Mouse (Mus musculus) right cerebral cortex, adult 18-20 months (tissue): Measurements from ENCODE around the gene Lrrc41.

ENCODE experiments used
- DNase-seq: peaks from one replicate; pipeline ENCODE4 v3.0.0; 2022; ENCODE audit warnings: mixed read lengths

Gene Lrrc41

GRCm38 (mm10) chr4:116077240-116078095, 2.4 kb downstream of the Lrrc41 start:
- no peak for DNase-seq

- peak; percentile 38 for DNase-seq
These were observed 13.6 kb downstream of the Lrrc41 start for GRCm38 (mm10) chr4:116088510-116089249.

- no peak for DNase-seq
These were observed 21.2 kb downstream of the Lrrc41 start for GRCm38 (mm10) chr4:116096291-116096690.

- DNase-seq = no peak
These were observed 22.1 kb downstream of the Lrrc41 start for GRCm38 (mm10) chr4:116097211-116097610.

- DNase-seq = no peak
These were observed 25.9 kb downstream of the Lrrc41 start for GRCm38 (mm10) chr4:116100959-116101358.

GRCm38 (mm10) chr4:116105278-116105677, 30.2 kb downstream of the Lrrc41 start:
- DNase-seq = no peak

GRCm38 (mm10) chr4:116110695-116111094, 35.6 kb downstream of the Lrrc41 start:
- no peak for DNase-seq

GRCm38 (mm10) chr4:116111486-116111885, 36.4 kb downstream of the Lrrc41 start:
- DNase-seq = no peak

- DNase-seq = no peak
These were observed 47.7 kb downstream of the Lrrc41 start for GRCm38 (mm10) chr4:116122762-116123161.

- peak; percentile 79 for DNase-seq
These were observed 48.8 kb downstream of the Lrrc41 start, which contains the start of the genes Rad54l and Pomgnt1 for GRCm38 (mm10) chr4:116123602-116124519. Gene Rad54l (minus strand): TSS chr4:116123690. Gene Pomgnt1 (plus strand): TSS chr4:116123840.

- DNase-seq = no peak
These were observed 50.8 kb downstream of the Lrrc41 start for GRCm38 (mm10) chr4:116125803-116126386.

- no peak for DNase-seq
These were observed 52.9 kb downstream of the Lrrc41 start for GRCm38 (mm10) chr4:116127956-116128355.

- no peak for DNase-seq
These were observed 58.1 kb downstream of the Lrrc41 start for GRCm38 (mm10) chr4:116133126-116133525.

GRCm38 (mm10) chr4:116134990-116135389, 59.9 kb downstream of the Lrrc41 start:
- DNase-seq = no peak

GRCm38 (mm10) chr4:116137421-116137996, 62.4 kb downstream of the Lrrc41 start:
- no peak for DNase-seq

- peak; percentile 44 for DNase-seq
These were observed 65.9 kb downstream of the Lrrc41 start for GRCm38 (mm10) chr4:116140801-116141574.

GRCm38 (mm10) chr4:116141736-116142135, 66.7 kb downstream of the Lrrc41 start:
- DNase-seq = no peak

- no peak for DNase-seq
These were observed 67.2 kb downstream of the Lrrc41 start for GRCm38 (mm10) chr4:116142269-116142668.

GRCm38 (mm10) chr4:116143317-116143811, 68.3 kb downstream of the Lrrc41 start:
- DNase-seq = no peak

GRCm38 (mm10) chr4:116143891-116144717, 69.0 kb downstream of the Lrrc41 start:
- DNase-seq = peak; percentile 73
